Mouse (Mus musculus) layer of hippocampus, adult 8-10 months (tissue): ENCODE measurements around the gene Zc3h8. TPM values are rescaled to one million over a fixed set of nuclear protein-coding genes. Genes with fewer than 3 reads are reported as not detected.

Experiments used
- DNase-seq, 2 experiments: peaks; one replicate each; pipeline ENCODE4 v3.0.0; 2022; ENCODE audit warnings: low spot score in 2 of 2
- microRNA-seq, 2 experiments: library from miRNA; unstranded; fragments of <30 nt; microRNA quantifications; one replicate each; pipeline ENCODE4 v1.2.0; 2022
- total RNA-seq, 4 experiments: library from RNA; stranded (reverse); gene quantifications; 2 replicates each; pipeline ENCODE4 v1.2.4; 2022

Gene Zc3h8
- total RNA-seq, 4 experiments from 2014 or later, result 4.5 to 7.4 (median 6.0) TPM

DNA sequence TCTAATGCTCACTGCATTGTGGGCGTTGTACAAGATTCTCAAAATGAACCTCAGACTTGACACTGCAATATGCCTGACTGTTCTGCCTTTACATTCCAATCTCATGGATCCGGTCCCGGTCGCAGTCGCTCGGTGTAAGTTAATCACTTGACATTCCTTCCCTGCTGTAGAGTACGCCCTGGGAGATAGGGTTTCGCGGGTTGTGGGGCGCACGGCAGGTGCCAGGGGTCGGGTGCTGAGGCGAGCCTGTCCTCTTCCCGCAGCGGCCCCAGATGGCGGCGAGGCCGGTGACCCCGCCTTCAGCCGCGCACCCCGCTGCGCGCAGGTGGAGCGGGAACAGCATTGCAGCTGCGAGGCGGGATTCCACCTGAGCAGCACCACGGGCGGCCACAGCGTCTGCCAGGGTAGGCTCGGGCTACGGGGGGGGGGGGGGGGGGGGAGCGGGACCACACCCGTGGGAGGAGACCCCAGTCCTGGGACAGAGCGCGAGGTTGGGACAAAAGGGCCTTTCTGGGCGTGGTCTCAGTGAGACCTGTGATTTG is 51.6 kb downstream of the Zc3h8 start:
- DNase-seq, result no peak

DNA sequence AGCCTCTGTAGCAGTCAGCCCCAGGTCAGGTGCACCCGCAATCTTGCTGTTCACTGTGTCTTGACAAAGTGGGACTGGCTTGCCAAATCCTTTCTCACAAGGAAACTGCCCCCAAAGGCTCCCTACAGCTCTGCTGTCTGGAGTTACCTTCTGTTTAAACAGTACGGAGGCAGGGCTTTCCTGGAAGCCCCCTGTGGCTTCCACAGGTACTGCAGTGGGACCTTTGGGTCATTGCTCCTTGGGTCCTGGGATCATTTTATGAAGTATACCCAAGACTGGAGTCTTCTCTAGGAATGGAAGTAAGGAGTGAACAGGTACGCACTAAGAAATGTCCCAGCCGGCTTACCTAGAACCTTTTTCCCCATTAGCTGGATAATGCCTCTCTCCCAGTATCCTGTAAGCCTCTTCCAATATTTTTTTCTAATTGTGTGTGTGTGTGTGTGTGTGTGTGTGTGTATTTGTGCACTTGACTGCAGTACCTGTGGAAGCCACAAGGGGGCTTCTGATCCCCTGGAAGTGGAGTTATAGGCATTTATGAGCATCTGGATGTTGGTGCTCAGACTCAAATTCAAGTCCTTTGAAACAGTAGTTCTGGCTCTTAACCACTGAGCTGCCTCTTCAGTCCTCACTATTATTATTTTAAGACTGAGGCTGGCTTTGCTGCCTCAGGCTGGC is 53.1 kb downstream of the Zc3h8 start:
- DNase-seq, result no peak

DNA sequence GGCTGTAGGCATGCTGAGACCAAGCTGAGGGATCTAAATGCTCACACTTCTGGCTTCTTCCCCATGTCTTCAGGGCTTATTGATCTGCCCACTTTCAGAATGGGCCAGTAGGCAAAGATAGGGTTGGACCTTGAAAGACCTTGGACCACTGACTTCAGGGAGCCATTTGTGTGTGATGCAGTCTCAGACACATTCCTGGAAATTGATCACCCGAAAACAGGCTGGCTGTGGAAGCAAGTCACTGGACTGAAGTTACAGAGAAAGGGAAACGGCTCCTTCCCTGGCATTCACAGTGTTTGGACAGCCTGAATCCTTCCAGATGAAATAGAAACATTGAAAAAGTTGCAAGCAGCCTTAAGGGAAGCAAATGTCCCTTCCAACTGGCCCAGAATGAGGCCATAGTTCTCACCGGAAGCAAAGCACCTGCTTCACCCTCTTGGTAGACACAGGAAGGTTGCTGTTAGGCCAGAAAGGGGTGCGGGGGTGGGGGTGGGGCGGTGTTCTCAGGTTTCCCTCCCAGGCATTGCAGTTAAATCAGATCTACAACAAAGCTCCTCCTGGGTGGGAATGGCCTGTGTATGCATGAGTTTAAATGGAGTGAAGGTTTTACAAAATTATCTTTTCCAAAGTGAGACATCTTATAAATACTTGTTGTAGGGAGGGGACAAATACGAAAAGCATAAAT is 55.9 kb downstream of the Zc3h8 start:
- DNase-seq, result no peak

DNA sequence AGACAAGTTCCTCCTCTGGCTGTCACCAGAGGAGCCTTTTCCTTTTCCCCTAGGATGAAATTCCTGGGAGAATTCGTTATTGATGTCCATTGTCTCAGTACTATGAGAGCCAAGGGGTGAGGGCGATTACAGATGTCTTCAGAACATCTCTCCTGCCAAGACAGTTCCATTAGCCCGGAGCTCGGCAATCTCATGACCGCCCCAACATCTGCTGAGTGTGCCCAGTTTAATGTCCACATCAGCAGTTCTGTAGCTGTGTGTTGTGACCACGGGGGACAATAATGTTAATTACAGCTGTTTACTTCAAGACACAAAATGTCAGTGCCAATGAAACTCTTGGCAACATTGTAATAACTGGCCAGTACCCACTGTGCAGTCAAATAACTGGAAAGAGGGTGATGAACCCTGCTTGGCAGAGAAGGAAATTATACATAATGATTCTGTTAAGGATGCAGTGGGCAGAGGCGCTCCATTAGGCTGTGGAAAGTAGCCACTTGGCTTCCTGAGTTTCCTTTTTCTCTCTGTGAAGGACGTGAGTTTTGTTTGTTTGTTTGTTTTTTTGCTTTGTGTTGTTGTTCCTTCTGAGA is 58.6 kb downstream of the Zc3h8 start:
- DNase-seq, result no peak

DNA sequence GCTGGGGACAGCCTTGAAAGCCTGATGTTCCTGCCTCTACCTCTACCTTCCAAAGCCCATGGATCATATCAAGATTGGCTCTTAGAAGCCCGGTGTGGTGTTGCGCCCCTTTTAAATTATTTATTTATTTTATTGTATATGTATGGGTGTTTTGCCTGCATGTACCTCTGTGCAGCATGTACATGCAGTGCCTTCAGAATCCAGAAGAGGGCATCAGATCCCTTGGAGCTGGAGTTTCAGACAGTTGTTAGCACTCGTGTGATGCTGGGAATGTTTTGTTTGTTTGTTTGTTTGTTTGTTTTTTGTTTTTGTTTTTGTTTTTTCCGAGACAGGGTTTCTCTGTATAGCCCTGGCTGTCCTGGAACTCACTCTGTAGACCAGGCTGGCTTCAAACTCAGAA is 62.6 kb downstream of the Zc3h8 start:
- DNase-seq, result no peak

Small RNA genes lying within 50 kb of the gene (microRNA-seq; reads per million reads assigned to microRNA genes)
- gene Gm22859, result 0 reads per million in 2 experiments

Other genes starting within 250 kb of the Zc3h8 start
- 10 to 100 TPM; 33.7 to 40.4 (median 36.1) TPM for gene Mertk, start 245.1 kb downstream of the Zc3h8 start, total RNA-seq
- 10 to 100 TPM; 35.7 to 40.6 (median 37.7) TPM for gene Tmem87b, start 126.0 kb downstream of the Zc3h8 start, total RNA-seq
- gene Fbln7, start 81.1 kb downstream of the Zc3h8 start, total RNA-seq, result 1 to 10 TPM; 1.0 to 2.1 (median 1.9) TPM
- 10 to 100 TPM; 17.3 to 18.8 (median 17.6) TPM for gene Zc3h6, start 23.3 kb upstream of the Zc3h8 start, total RNA-seq
- gene Gm10762, start 23.6 kb upstream of the Zc3h8 start, total RNA-seq, result 1 to 10 TPM; 3.6 to 5.4 (median 5.0) TPM
- under 1 TPM in 1 of 4 experiments, not detected in 3; 0.11 TPM for gene Vinac1, start 104.1 kb upstream of the Zc3h8 start, total RNA-seq
- gene Ttl, start 121.9 kb upstream of the Zc3h8 start, total RNA-seq, result 10 to 100 TPM; 32.4 to 37.3 (median 35.4) TPM
- 10 to 100 TPM; 19.7 to 22.1 (median 21.2) TPM for gene Polr1b, start 156.9 kb upstream of the Zc3h8 start, total RNA-seq
- gene Chchd5, start 185.6 kb upstream of the Zc3h8 start, total RNA-seq, result 10 to 100 TPM; 11.8 to 14.3 (median 12.4) TPM